Mouse (Mus musculus) kidney, postnatal 0 days (tissue): ENCODE measurements at regions not wholly inside any gene's neighbourhood (a gene's known extent, or its start where the extent isn't known, plus 50 kb on each side); places are given as distances from the start of the nearest gene placed in this dataset.

Source experiments
- ATAC-seq: fragments of 200-750 bp; cut with Nextera tagmentation; replicated peaks from 2 replicates; pipeline ENCODE4 v1.8.0; 2017; ENCODE audit warnings: low read depth, moderate number of reproducible peaks, moderate TSS enrichment, moderate library complexity; ENCODE audit not compliant: low FRiP score
- DNase-seq: peaks from one replicate; pipeline ENCODE4 v3.0.0-alpha.2; 2016; ENCODE audit warnings: low spot score
- H3K27ac ChIP-seq: fragments of 300-500 bp; sonication (generic); 2 replicates; pipeline ENCODE4 v1.5.1; 2014; ENCODE audit warnings: mild to moderate bottlenecking
- H3K27me3 ChIP-seq: fragments of 300-500 bp; sonication (generic); 2 replicates; pipeline ENCODE4 v1.6.1; 2014; ENCODE audit warnings: low read length, mixed read lengths; ENCODE audit not compliant: insufficient read depth
- H3K36me3 ChIP-seq: fragments of 300-500 bp; sonication (generic); 2 replicates; pipeline ENCODE4 v1.6.1; 2014; ENCODE audit warnings: low read length, mixed read lengths; ENCODE audit not compliant: insufficient read depth
- H3K4me1 ChIP-seq: fragments of 300-500 bp; sonication (generic); replicated peaks from 2 replicates; pipeline ENCODE4 v1.6.1; 2014; ENCODE audit warnings: antibody characterized with exemption, low read length, mixed read lengths; ENCODE audit not compliant: insufficient read depth
- H3K4me2 ChIP-seq: fragments of 300-500 bp; sonication (generic); 2 replicates; pipeline ENCODE4 v1.6.1; 2014; ENCODE audit warnings: mild to moderate bottlenecking, low read length, moderate library complexity, mixed read lengths
- H3K4me3 ChIP-seq: fragments of 300-500 bp; sonication (generic); replicated peaks from 2 replicates; pipeline ENCODE4 v1.5.1; 2014; ENCODE audit warnings: low read depth, low read length
- H3K9ac ChIP-seq: fragments of 300-500 bp; sonication (generic); 2 replicates; pipeline ENCODE4 v1.6.1; 2014; ENCODE audit warnings: low read depth, low read length
- H3K9me3 ChIP-seq: fragments of 300-500 bp; sonication (generic); replicated peaks from 2 replicates; pipeline ENCODE4 v1.6.1; 2016; ENCODE audit warnings: low read length, inconsistent platforms, mixed read lengths
- CTCF ChIP-seq: IDR thresholded peaks from 2 replicates; pipeline ENCODE4 v1.5.1; 2016; ENCODE audit warnings: antibody characterized with exemption, low read depth, mild to moderate bottlenecking, moderate library complexity
- WGBS: fragments of 180-500 bp; shearing (Covaris S2); extraction: QIAGEN DNeasy Blood & Tissue Kit; methylation state at CpG from one replicate; pipeline ENCODE4 v1.1.7; 2014; 5-methylcytosine and 5-hydroxymethylcytosine counted together

DNA sequence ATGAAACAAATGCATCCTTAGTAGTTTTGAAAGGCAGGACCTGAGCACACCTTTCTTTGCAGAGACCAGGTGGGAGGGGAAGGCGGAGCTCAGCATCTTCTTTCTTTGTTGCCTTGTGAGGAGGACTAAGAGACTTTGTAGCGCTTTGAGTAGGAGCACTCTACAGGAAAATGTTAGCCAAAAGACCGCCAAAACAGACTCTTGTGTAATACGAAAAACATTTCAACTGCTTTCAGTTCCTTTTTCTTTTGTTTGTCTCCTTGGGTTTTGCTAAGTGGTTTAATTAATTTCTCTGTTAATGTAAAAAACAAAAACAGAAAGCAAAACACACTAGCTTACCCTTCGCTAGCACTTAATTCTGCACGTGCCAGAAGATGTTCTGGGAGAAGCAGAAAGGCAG lies 83.6 kb upstream of the Cacna2d3 start:
- no peak for TF ChIP-seq CTCF
- H3K4me2 ChIP-seq = no peak overlapping the region
- H3K27ac ChIP-seq = no peak overlapping the region
- H3K9me3 ChIP-seq = no peaks in the 10 kb centered on the region
- no peak for ATAC-seq
- no peaks in the 10 kb centered on the region for H3K4me1 ChIP-seq
- no peaks in the 10 kb centered on the region for H3K27me3 ChIP-seq
- no peak overlapping the region for H3K4me3 ChIP-seq
- H3K9ac ChIP-seq = no peak overlapping the region
- no peak for DNase-seq
- WGBS = 91% methylated on average over 6 of the region's 6 CpGs
- no peaks in the 10 kb centered on the region for H3K36me3 ChIP-seq

DNA sequence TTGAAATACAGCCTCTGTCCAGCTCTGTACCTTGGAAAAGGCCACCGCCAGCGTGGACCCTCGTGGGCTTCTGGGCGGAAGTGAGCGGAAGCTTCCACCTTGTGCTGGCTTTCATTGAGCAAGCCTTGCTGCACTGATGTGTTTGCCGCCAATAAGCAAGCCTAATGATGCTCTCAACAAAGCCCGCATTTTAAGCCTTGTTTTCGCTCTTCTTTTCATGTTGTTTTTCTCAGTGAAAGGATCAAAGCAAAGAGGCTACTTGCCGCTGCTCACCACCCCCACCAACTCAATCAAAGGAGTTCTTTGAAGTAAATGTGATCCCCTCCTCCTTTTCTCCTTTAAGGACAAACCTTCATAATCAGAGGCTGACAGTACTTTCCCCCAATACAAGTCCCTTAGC lies 86.2 kb upstream of the Cacna2d3 start:
- Histone ChIP-seq H3K9me3 (no peaks in the 10 kb centered on the region), H3K27ac (no peak overlapping the region), H3K27me3 (no peaks in the 10 kb centered on the region), H3K9ac (no peak overlapping the region), H3K36me3 (no peaks in the 10 kb centered on the region), H3K4me1 (no peaks in the 10 kb centered on the region), H3K4me3 (no peak overlapping the region), H3K4me2 (no peak overlapping the region)
- ATAC-seq (no peak), DNase-seq (no peak)
- TF ChIP-seq CTCF = no peak
- WGBS = 50% methylated on average over 9 of the region's 9 CpGs

DNA sequence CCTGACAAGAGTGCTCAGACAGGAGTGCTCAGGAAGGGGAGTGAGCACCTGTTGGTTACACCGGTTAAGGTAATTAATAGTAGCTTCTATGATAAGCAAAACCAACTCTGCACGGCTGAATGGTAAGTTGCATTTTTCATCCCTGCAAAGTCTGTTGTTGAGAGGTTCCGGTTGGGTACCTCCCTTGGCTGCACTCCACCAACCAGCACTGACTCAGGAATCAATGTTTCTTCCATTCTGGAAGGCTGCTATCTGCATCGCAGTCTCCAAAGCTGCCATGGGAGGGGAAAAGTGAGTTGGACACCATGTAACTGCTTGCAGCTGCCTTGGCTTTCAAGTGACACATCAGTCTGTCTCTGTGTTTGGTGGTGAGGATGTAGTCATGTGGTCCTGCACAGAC lies 93.0 kb upstream of the Cacna2d3 start:
- DNase-seq (peak; percentile 18), ATAC-seq (no peak)
- no peak for TF ChIP-seq CTCF
- Histone ChIP-seq H3K4me2 (no peak overlapping the region), H3K4me3 (no peak overlapping the region), H3K36me3 (no peaks in the 10 kb centered on the region), H3K27me3 (no peaks in the 10 kb centered on the region), H3K4me1 (no peaks in the 10 kb centered on the region), H3K9me3 (no peaks in the 10 kb centered on the region), H3K27ac (no peak overlapping the region), H3K9ac (no peak overlapping the region)
- WGBS = 46% methylated on average over 4 of the region's 4 CpGs

DNA sequence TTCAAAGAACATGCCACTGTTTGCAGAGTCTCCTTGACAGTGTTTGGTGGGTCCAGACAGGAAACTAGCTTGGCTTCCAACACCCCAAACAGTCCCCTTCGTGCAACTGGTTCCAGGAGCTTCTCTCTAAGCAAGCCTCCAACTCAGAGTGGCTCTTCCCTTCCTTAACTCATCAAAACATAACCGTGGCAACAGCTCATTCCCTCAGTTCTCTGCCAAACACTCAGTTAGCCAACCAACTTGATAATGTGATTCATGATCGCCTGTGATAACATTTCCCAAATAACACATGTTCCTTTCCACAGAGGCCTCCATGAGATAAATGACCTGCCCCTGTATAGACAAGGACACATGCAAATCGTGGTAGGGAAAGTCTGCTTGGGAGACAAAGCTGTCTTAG lies 95.9 kb upstream of the Cacna2d3 start:
- no peaks in the 10 kb centered on the region for H3K9me3 ChIP-seq
- 65% methylated on average over 4 of the region's 4 CpGs for WGBS
- no peak overlapping the region for H3K9ac ChIP-seq
- no peak overlapping the region for H3K4me3 ChIP-seq
- no peak for ATAC-seq
- H3K27ac ChIP-seq = no peak overlapping the region
- no peaks in the 10 kb centered on the region for H3K27me3 ChIP-seq
- TF ChIP-seq CTCF = no peak
- H3K36me3 ChIP-seq = no peaks in the 10 kb centered on the region
- H3K4me1 ChIP-seq = no peaks in the 10 kb centered on the region
- H3K4me2 ChIP-seq = no peak overlapping the region
- no peak for DNase-seq

DNA sequence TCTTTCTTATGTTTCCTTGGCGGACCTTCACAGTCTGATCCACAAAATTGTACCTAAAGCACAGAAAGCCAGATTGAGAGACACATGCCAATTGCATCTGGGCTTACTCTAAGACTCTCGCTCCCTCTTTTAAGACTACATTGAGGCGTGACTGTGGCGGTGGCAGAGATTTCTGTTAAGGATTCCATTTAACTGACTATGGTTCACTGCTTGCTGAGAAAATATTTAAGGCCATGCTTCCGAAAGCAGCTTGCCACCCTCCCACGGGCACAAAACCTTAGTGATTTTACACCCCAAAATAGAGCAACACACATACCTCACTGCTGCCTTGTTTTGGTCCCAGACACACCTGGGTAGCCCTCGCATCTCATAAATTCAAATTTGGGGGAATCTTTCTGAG lies 96.6 kb upstream of the Cacna2d3 start:
- Histone ChIP-seq H3K4me2 (no peak overlapping the region), H3K27me3 (no peaks in the 10 kb centered on the region), H3K36me3 (no peaks in the 10 kb centered on the region), H3K4me1 (no peaks in the 10 kb centered on the region), H3K27ac (no peak overlapping the region), H3K4me3 (no peak overlapping the region), H3K9ac (no peak overlapping the region), H3K9me3 (no peaks in the 10 kb centered on the region)
- 70% methylated on average over 7 of the region's 7 CpGs for WGBS
- ATAC-seq (no peak), DNase-seq (no peak)
- no peak for TF ChIP-seq CTCF

DNA sequence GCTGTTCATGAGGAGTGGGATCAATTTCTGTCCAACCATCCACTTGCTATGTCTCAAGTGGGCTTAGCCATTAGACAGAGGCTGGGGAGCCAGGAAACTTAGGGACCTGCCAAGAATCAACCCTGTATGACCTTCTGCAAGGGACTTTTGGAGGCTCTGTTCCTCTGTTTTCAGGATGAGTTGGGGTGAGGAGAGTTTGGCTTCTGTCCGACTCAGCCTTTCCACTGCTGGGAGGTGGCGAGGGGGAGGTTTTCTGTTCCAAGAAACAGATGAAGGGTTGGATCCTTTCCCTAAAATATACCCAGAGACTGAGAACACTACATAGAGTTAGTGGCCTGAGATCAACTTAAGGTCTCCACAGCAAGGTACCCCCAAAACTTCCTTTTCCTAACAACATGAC lies 97.1 kb upstream of the Cacna2d3 start:
- no peak for DNase-seq
- H3K27me3 ChIP-seq = no peaks in the 10 kb centered on the region
- no peak overlapping the region for H3K27ac ChIP-seq
- H3K4me2 ChIP-seq = no peak overlapping the region
- no peak for ATAC-seq
- no peak for TF ChIP-seq CTCF
- H3K4me3 ChIP-seq = no peak overlapping the region
- H3K9ac ChIP-seq = no peak overlapping the region
- no peaks in the 10 kb centered on the region for H3K9me3 ChIP-seq
- H3K36me3 ChIP-seq = no peaks in the 10 kb centered on the region
- 71% methylated on average over 2 of the region's 2 CpGs for WGBS
- no peaks in the 10 kb centered on the region for H3K4me1 ChIP-seq

DNA sequence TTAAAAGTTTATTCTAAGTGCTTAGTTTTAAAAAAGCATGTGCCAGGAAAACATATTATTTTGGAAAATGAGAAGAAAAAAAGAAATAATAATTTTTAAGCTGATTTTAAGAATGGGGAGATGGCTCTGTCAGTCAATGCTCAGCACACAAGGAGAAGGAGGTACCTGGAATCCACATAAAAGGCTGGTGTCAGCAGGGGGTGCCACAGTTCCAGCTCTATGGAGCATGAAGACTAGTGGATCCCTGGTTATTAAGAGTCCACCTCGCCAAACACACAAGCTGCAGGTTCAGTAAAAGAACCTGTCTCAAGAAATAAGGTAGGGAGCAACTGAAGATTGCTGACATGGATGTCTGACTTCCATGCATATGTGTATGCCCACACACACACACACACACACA lies 115.4 kb upstream of the Cacna2d3 start:
- Histone ChIP-seq H3K36me3 (no peaks in the 10 kb centered on the region), H3K9me3 (no peaks in the 10 kb centered on the region), H3K4me3 (no peak overlapping the region), H3K4me2 (no peak overlapping the region), H3K27ac (no peak overlapping the region), H3K9ac (no peak overlapping the region), H3K27me3 (no peaks in the 10 kb centered on the region), H3K4me1 (no peaks in the 10 kb centered on the region)
- TF ChIP-seq CTCF = peak; percentile 50
- 18% methylated on average over 1 of the region's 1 CpGs for WGBS
- no peak for ATAC-seq
- DNase-seq = no peak
